In genomic region chr6:32177905-32178304, GRCm38 (mm10) we compare ENCODE assay signal across 18 mouse cellular contexts.
DNase-seq lines count a peak whose midpoint lies in the region; ATAC-seq and TF ChIP-seq lines count a peak whose summit lies in the region.
"Had no signal": no experiment of that assay in that cellular context is flagged by ENCODE, and none has a peak within 500 bp of the region (broad histone marks: within the 10 kb centered on the region; RNA-seq: fewer than 3 reads in every experiment).

No protein-coding gene starts in this region.

- DNase-seq in kidney, postnatal 0 days (ENCODE audit: low spot score): no peak
- DNase-seq in midbrain, postnatal 0 days (ENCODE audit: low spot score): no peak
- no peak for DNase-seq in adrenal gland, postnatal 10 days
- DNase-seq in adrenal gland, postnatal 36 days: no peak
- DNase-seq: adrenal gland, adult 2 months; cerebellum, adult 11-12 months; cerebellum, adult 9-10 months; cerebellum, postnatal 25 days; gastrocnemius, adult 2 months; gastrocnemius, postnatal 25 days; heart, postnatal 36 days had no signal

- WGBS in kidney, postnatal 0 days: 72% methylated on average over 3 of the region's 3 CpGs
- WGBS in kidney, embryonic 14.5 days: 73% methylated on average over 3 of the region's 3 CpGs
- WGBS in midbrain, postnatal 0 days: 55% methylated on average over 3 of the region's 3 CpGs
- WGBS in midbrain, embryonic 15.5 days: 66% methylated on average over 3 of the region's 3 CpGs

- H3K9me3 ChIP-seq in kidney, postnatal 0 days (replicated peaks; ENCODE audit: low read length): no peaks in the 10 kb centered on the region
- H3K9me3 ChIP-seq in kidney, embryonic 14.5 days (ENCODE audit: control insufficient read depth, low read length): no peaks in the 10 kb centered on the region
- H3K9me3 ChIP-seq in midbrain, postnatal 0 days (ENCODE audit: low read length): no peaks in the 10 kb centered on the region
- H3K9me3 ChIP-seq in midbrain, embryonic 15.5 days: no peaks in the 10 kb centered on the region
- H3K9me3 ChIP-seq: embryonic facial prominence, embryonic 13.5 days; forebrain, embryonic 13.5 days; heart, embryonic 13.5 days; hindbrain, embryonic 15.5 days had no signal

- no peak overlapping the region for H3K27ac ChIP-seq in kidney, postnatal 0 days
- no peak overlapping the region for H3K27ac ChIP-seq in kidney, embryonic 14.5 days (ENCODE audit: low read depth, low read length)
- no peak overlapping the region for H3K27ac ChIP-seq in midbrain, postnatal 0 days (ENCODE audit: low read depth, low read length)
- no peak overlapping the region for H3K27ac ChIP-seq in midbrain, embryonic 15.5 days
- H3K27ac ChIP-seq: embryonic facial prominence, embryonic 13.5 days; forebrain, embryonic 13.5 days; gastrocnemius, adult 2 months; heart, embryonic 13.5 days; hindbrain, embryonic 15.5 days had no signal

- H3K4me2 ChIP-seq in kidney, postnatal 0 days (ENCODE audit: low read length): no peak overlapping the region
- H3K4me2 ChIP-seq in kidney, embryonic 14.5 days (replicated peaks; ENCODE audit: low read depth, low read length): no peak overlapping the region
- H3K4me2 ChIP-seq in midbrain, postnatal 0 days (ENCODE audit: low read depth, low read length, poor library complexity, severe bottlenecking): no peak overlapping the region
- H3K4me2 ChIP-seq in midbrain, embryonic 15.5 days: no peak overlapping the region
- H3K4me2 ChIP-seq: embryonic facial prominence, embryonic 13.5 days; forebrain, embryonic 13.5 days; heart, embryonic 13.5 days; hindbrain, embryonic 15.5 days had no signal

- H3K27me3 ChIP-seq in kidney, postnatal 0 days (ENCODE audit: insufficient read depth, low read length): no peaks in the 10 kb centered on the region
- no peaks in the 10 kb centered on the region for H3K27me3 ChIP-seq in kidney, embryonic 14.5 days (ENCODE audit: control insufficient read depth, insufficient read depth, low read length)
- no peaks in the 10 kb centered on the region for H3K27me3 ChIP-seq in midbrain, postnatal 0 days (ENCODE audit: insufficient read depth, low read length)
- H3K27me3 ChIP-seq in midbrain, embryonic 15.5 days (replicated peaks): no peaks in the 10 kb centered on the region
- H3K27me3 ChIP-seq: embryonic facial prominence, embryonic 13.5 days; forebrain, embryonic 13.5 days; heart, embryonic 13.5 days; hindbrain, embryonic 15.5 days had no signal

- H3K4me3 ChIP-seq in kidney, postnatal 0 days (replicated peaks; ENCODE audit: low read depth, low read length): no peak overlapping the region
- no peak overlapping the region for H3K4me3 ChIP-seq in kidney, embryonic 14.5 days (ENCODE audit: low read length)
- H3K4me3 ChIP-seq in midbrain, postnatal 0 days (ENCODE audit: low read depth, low read length): no peak overlapping the region
- no peak overlapping the region for H3K4me3 ChIP-seq in midbrain, embryonic 15.5 days
- H3K4me3 ChIP-seq: embryonic facial prominence, embryonic 13.5 days; forebrain, embryonic 13.5 days; gastrocnemius, adult 2 months; heart, embryonic 13.5 days; hindbrain, embryonic 15.5 days had no signal

- TF ChIP-seq CTCF in kidney, postnatal 0 days (IDR thresholded peaks at IDR 0.05; ENCODE audit: low read depth): peak; percentile 11; the same call in 1 of the 2 replicates
- TF ChIP-seq CTCF in midbrain, postnatal 0 days (IDR thresholded peaks at IDR 0.05): peak; percentile 32

- ATAC-seq in kidney, postnatal 0 days (replicated peaks; ENCODE audit: low FRiP score, low read depth): no peak
- no peak for ATAC-seq in kidney, embryonic 14.5 days (ENCODE audit: low FRiP score, low TSS enrichment)
- ATAC-seq in midbrain, postnatal 0 days (ENCODE audit: low FRiP score): no peak
- no peak for ATAC-seq in midbrain, embryonic 15.5 days (replicated peaks)
- ATAC-seq in megakaryocyte progenitor cell, adult 5-6 weeks (replicated peaks; ENCODE audit: poor library complexity): 0 out of 2 replicates have a peak, but pooled peaks have one; percentile 26
- ATAC-seq: forebrain, embryonic 13.5 days had no signal

- no peak overlapping the region for H3K9ac ChIP-seq in kidney, postnatal 0 days (ENCODE audit: low read depth, low read length)
- no peak overlapping the region for H3K9ac ChIP-seq in kidney, embryonic 14.5 days (ENCODE audit: low read depth, low read length)
- no peak overlapping the region for H3K9ac ChIP-seq in midbrain, postnatal 0 days (replicated peaks; ENCODE audit: low read length, poor library complexity, severe bottlenecking)
- H3K9ac ChIP-seq in midbrain, embryonic 15.5 days: no peak overlapping the region
- H3K9ac ChIP-seq: embryonic facial prominence, embryonic 13.5 days; forebrain, embryonic 13.5 days; heart, embryonic 13.5 days; hindbrain, embryonic 15.5 days had no signal

- H3K4me1 ChIP-seq in kidney, postnatal 0 days (replicated peaks; ENCODE audit: insufficient read depth, low read length): no peaks in the 10 kb centered on the region
- H3K4me1 ChIP-seq in kidney, embryonic 14.5 days (ENCODE audit: control insufficient read depth, insufficient read depth, low read length): 0 out of 2 replicates have a peak, but pooled peaks cover 3% of the 10 kb centered on the region
- H3K4me1 ChIP-seq in midbrain, postnatal 0 days (ENCODE audit: insufficient read depth, low read length): no peaks in the 10 kb centered on the region
- no peaks in the 10 kb centered on the region for H3K4me1 ChIP-seq in midbrain, embryonic 15.5 days
- H3K4me1 ChIP-seq: forebrain, embryonic 13.5 days; heart, embryonic 13.5 days; hindbrain, embryonic 15.5 days had no signal

- H3K36me3 ChIP-seq in kidney, postnatal 0 days (ENCODE audit: insufficient read depth, low read length): no peaks in the 10 kb centered on the region
- no peaks in the 10 kb centered on the region for H3K36me3 ChIP-seq in kidney, embryonic 14.5 days (ENCODE audit: control insufficient read depth, insufficient read depth, low read length)
- H3K36me3 ChIP-seq in midbrain, postnatal 0 days (ENCODE audit: insufficient read depth, low read length): peaks cover 20% of the 10 kb centered on the region
- no peaks in the 10 kb centered on the region for H3K36me3 ChIP-seq in midbrain, embryonic 15.5 days (replicated peaks)
- H3K36me3 ChIP-seq: embryonic facial prominence, embryonic 13.5 days had no signal
